Mouse (Mus musculus) neural tube, embryonic 10.5 days (tissue): ENCODE measurements around the gene Gm20219.

Experiments
- DNase-seq: peaks from one replicate; pipeline ENCODE4 v3.0.0-alpha.2; 2017; ENCODE audit warnings: low spot score; ENCODE audit errors: extremely low spot score

The Gm20219 gene

DNA sequence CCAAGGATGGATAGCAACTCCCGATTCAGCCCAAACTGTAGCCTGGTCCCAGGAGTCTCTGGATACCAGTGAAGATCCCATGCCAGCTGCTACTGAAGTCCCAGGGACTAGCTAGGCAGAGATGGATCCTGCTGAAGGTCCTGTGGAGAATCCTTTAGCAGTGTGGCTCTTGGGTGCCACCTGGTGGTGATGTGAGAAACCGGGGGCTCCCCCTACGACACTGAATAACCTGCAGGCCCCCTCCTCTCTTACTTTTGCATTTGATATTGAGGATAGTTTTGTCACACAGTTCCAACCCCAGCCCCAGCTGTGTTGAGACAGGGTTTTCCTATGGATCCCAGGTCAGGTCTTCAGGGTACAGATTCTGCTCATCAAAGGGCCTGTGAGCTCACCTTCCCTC is 4.3 kb upstream of the Gm20219 start:
- DNase-seq, result peak; percentile 76

DNA sequence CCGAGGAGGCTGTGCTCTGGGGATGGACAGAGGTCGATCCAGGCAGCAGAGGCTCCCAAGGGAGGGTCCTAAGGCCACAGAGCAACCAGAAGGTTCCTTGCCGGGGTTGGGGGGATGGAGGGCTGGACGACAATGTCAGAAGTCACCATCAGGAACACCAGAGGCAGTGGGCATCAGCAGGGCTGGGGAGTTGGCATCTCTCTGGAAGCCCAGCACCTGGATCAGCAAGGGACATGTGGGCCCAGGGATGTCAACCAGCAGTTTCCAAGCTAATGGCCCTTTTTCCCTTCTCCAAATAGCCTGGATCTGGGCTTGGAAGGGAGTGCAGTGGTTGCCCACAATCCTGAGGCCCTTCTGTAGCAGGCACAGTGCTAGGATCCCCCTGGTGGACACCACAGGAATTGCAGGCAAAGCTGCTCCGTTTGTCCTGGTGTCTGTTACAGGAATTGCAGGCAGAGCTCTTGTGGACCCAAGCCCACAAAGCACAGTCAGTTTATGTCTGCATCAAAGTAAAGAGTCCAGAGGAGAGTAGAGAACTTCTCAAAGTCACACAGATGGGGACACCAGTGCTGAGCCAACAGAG is 1.3 kb downstream of the Gm20219 start:
- peak; percentile 86 for DNase-seq

DNA sequence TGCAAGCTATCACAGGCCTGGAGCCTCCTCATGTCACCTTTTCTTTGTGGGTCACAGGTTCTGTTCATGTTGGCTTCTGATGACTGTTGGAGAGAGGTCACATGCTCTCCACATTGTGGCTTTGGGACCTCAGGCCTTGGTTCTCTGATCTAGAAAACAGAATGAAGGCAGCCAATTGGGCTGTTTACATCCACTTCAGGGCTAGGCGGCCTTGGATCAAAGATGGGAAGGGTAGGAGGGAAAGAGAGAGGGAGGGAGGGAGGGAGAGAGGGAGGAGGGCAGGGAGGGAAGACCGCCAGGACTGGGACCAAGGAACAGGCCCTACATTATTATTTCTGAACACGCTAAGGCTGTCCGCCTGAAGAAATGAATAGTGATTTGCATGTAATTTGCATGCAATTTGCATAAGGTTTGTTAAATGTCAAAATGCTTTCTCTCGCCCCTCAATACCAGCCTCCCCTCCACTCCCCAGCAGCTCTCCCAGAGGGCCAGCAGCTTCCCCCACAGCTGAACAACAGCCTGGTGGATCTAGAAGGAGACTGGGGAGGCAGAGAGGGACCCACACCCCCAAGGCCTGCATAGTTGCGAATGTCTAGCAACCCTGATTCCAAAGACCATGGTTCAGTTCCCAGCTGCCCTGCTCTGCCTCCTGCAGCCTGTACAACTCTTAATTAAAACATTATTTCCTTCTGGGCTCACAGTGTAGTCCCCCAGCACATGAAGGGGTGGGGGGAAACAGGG is 2.2 kb downstream of the Gm20219 start:
- no peak for DNase-seq

DNA sequence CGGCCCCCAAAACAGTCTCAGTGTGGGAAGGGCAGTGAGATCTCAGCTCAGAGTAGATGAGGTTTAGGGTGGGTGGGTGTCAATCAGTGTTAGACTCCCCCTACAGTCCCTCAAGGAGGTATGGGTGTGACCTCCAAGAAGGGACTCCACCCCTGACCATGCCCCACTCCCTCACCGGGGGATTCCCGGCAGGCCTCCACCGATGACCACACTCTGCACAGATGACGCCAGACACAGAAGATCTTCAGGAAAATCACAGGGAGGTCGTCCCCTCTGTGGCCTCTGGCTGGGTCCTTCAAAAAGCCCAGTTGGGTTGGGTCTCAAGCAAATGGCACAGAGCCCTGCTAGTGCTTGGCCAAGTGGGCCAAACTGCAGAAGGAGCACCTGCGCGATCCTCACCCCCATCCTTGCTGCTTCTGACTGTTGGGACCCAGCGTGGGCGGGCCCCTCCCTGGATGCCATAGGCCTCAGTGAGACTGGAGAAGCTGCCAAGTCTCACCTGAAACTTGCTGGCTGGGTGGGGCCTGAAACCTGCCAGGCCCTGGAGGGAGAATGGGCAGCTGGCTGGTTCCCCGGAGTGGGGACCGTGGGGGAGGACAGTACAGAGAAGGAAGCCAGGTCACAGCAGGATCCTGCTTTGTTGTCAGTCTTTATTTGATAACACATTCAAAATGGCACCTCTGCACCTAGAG is 3.3 kb downstream of the Gm20219 start:
- DNase-seq, result no peak

DNA sequence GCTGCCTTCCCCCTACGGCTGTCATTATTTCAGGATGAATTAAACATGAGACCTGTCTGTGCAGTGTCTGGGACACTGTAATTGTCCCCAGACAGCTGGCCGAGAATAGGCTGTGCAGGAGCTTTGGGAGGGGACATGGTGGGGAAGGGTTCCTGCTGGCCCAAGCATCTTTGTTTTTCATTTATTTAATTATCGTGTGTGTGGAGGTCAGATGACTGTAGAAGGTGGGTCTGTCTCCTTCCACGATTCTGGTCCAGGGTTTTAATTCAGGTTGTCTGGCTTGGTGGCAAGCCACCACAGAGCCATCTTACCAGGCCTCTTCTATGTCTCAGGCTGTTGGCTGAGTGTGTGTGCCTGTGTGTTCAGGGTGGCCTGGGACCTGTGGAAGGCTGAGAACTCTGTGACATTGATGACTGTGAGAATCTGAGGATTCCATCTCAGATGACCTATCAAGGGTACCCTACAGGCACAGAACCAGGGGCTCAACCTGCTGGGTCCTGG is 5.5 kb downstream of the Gm20219 start:
- DNase-seq, result no peak

DNA sequence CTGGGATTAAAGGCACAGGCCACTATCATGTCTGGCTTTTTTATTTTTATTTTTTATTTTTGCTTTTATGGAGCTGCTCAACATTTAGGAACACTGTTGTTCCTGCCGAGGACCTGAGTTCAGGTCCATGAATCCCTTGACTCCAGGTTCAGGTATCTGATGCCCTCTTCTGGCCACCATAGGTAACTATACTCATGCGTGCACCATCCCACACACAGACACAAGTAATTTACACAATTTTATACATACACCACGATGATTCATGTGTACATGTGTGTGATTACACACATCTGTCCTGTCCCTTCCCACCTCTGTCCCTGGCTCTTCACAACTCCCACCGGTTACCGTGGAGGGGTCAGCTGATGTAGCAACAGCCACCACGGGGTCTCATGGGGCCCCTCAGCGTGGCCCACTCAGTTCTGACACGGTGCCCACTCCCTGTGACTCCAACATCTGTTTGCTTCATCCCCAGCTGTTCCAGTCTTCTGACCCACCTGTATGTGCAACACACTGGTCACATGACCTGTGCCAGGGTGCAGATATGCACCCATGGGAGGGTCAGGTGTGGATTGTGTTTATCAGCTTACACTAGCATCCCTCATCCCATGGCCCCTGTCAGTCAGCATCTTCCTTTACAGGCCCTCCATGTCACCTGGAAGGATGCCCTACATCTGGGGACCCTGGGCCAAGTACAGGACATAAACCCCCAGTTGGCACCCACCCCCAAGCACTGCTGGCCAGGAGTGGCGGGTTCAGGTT is 6.2 kb downstream of the Gm20219 start:
- DNase-seq, result no peak

DNA sequence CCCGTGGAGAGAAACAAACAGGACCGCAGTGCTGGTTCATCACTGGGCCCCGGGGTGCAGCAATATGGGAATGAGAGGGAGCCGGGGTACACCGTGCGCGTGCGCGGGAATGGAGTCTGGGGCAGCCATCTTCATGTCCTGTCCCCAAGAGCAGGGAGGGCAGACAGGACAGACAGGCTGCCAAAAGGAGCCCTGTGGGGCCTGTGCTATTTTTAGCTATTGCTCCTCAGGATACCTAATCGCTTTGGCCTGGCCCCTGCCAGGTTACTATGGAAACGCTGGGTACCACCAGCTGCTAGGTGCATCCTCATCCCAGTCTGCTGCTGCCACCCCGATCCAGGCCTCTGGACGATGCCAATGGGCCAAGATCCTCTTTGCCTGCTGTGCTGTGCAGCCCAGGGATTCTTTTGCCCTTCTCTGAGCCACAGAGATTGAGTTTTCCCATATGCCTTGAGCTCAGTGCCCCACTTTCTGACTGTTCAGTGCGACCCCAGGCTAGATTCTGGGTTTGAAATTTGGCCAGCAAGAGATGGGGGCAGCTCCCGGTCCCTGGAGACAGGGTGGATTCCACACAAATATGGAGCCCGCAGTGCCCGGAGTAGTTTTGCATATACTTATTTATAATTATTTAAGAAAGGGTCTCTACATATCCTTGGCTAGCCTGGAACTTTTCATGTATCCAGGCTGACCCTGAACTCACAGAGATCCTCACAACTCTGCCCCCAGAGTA is 6.9 kb downstream of the Gm20219 start:
- DNase-seq, result no peak

DNA sequence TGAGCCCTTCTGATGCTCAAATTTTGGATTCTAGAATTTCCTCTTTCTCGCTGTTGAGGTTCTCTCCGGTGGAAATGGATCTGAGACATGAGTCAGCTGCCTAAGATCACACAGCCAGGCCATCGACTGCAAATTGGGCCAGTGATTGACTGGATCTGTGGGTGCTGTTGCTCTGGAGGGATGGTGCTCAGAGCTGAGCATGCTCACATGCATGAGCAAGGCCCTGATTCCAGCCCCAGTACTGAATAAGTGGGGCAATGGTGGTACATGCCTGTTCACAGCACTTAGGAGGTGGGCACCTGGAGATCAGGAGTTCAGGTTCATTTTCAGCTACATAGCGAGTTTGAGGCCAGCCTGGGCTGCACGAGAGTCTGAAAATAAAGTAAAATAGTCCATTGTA is 7.6 kb downstream of the Gm20219 start:
- no peak for DNase-seq

DNA sequence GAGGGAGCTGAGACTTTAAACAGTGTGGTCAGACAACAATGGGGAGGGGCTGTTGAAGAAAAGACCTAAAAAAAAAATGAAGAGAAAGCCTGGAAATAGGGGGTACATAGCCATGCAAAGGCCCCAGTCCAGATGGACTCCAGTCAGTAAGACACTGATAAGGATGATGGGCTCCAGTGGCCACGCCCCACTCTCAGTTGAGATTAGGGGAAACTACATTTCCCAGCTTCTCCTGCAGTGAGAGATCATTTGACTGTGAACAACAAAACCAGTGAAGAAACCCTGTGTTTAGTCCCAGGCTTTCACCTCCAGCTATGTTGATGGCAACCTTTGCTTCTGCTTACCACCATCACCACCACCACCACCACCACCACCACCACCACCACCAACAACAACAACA is 8.2 kb downstream of the Gm20219 start:
- DNase-seq, result no peak

DNA sequence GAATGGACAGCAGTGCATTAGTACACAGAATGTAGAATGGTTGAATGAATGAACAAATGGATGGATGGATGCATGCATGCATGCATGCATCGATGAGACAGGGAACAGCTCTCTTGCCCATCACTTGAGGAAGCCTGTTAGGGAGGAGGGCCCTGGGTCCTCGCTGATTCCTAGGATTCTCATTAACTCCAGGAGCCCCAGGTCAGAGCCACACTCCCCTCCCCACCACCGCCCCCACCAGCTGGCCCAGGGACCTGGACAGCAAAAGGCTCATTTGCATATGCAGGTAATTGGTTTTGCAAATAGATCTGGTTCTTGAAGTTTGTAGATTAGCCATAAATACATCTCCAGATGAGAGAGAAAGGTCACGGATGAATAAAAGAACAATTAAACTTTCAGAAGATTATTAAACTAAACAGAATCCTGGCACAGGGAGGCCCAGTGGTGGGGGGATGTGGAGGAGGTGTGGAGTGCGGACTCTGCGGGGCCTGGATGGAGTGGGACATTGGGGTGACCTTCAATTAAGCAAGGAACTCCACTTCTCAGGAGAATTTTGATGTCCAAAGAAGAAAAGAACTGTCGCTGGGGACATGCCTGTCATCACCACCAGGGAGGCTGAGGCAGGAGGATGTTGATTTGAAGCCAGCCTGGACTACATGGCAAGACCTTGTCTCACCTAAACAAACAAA is 9.3 kb downstream of the Gm20219 start:
- no peak for DNase-seq

DNA sequence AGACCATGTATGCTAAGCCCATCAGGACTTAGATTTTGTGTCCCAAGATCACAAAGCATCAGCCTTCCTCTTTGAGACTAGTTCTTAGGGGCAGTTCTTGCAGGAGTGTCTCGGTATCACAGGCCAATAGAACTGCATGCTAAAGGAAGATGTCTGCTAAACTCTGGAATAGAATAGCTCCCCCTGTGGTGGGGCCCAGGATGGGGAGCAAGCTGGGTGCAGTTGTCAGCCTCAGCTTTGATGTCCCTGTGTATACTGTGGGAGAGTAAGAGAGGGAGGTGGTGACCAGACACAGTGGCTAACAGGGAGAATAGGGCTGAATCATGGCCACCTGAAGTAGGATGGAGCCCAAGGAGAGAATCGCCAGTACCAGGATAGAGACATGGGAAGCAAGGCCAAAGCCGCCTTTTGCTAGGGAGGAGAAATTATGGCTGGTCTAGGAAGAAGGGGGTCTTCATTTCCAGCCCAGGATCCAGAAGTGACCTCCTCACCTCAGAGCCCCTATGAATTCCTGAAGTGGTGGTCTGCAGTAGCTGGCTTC is 10.4 kb downstream of the Gm20219 start:
- no peak for DNase-seq

DNA sequence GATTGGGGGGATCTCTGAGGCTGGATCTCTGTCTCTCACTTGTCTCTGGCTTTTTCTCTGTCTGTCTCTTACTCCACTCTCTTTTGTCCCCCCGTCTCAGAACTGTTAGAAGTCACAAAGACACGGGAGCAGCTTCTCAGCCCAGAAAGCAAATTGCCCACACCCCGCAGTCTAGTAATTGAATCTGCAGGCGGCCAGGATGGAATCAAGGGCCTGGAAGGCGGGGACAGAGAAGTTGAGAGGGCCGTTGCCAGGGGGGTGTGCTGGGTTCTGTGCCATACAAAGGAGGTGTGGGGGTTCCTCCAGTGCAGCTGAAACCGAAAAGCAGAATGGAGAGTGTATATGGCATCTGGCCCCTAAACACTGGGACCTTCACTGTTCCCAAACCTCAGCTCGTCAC is 11.5 kb downstream of the Gm20219 start:
- DNase-seq, result no peak

DNA sequence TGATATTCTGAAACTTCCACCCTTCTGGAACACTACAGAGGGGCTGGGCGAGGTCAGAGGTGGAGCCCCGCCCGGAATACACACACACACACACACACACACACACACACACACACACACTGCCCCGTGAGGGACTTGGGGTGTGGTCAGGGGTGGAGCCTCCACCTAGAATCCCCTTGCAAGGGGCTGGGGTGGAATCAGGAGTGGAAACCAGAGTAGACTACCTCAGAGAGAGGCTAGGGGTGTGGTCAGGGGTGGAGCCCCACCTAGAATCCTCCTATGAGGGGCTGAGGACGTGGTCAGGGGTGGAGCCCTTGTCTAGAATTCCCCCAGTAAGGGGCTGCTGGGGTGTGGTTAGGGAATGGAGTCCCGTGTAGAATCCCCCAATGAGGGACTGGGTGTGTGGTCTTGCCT is 13.6 kb downstream of the Gm20219 start:
- no peak for DNase-seq

DNA sequence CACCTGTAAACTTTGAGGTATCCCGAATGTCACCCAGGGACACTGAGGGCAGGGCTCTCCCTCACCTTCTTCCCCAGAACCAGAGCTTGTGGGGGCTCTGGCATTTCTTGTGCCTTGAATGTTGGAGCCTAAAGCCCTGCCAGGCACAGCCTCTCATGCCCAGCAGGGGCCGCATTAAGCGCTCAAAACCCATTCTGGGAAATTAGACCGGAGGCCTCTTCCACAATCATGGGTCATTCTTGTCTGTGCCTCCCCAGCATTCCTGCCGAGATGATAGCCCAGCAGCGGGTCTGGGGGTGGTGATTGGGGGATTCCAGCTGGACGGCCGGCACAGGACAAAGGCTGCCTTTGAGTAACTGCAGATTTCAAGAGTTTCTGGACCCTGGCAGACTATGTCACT is 16.3 kb downstream of the Gm20219 start:
- DNase-seq, result no peak

DNA sequence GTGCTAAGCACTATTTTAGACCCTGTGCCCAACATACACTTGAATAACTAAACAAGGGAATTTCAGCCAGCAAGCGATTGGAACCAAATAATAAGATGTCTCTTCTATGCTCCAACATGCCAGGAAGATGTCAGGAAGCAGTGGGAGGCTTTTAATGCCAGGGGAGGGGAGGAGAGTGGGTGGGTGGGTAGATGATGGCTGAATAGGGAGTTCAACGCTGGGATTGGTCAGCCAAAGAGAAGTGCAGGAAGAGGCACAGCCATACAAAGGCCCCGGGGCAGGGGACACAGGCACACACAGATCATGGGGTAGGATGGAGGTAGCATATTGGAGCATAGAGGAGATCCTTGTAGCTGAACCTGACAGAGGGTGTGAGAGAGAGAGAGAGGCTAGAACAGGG is 17.3 kb downstream of the Gm20219 start:
- no peak for DNase-seq

DNA sequence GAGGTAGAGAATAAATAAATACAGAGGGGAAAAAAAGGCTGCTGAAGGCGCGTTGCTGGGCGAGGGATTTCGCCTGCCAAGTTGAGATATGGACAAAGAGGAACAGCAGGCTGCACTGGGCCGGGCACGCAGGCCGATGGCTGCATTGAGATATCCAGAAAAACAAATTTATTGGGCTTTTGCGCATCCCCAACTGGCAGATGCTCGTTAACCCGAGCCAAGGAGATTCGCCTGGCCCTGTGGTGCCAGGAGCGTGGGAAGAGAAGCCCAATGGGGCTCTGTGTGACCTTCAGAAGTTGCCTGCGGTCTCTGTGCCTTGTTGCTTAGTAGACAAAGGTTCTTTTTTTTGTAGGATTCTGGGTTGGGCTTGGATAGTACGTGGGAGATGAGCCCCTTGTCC is 18.0 kb downstream of the Gm20219 start:
- DNase-seq, result no peak

DNA sequence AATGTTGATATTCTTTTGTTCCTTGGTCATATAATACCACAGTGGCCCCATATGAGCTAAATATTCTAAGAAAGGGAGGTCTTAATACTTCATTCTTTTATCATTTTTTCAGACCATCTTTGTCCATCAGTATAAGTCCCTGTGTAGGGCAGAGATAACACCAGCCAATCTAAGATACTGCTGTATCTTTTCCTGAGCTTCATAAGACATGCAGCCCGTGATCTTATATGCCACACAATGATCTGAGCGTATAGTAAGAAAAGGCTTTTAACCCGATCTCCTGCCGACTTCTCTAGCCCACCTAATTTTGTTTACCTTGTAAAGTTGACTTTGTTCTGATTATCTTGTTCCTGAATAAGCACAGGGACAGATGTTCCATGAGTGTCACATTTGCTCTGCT is 29.2 kb downstream of the Gm20219 start:
- no peak for DNase-seq

DNA sequence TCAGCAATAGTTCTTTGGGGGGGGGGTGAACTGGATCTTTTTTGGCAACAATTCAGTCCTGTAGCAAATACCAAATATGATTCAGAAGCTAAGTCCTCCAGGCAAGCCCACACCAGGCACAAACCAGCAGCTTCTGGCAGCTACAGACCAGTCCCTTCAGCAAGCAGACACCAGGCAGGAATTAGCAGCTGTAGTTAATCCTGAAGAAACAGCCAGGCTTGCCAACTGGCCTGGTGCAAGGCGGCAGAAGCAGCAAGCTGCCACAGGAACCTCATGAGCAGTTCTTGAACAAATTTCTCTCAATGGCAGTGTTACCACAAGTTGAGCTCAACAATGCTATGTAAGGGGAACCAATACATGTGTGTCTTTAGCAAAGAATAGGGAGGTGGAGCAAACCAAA is 31.4 kb downstream of the Gm20219 start:
- DNase-seq, result no peak

DNA sequence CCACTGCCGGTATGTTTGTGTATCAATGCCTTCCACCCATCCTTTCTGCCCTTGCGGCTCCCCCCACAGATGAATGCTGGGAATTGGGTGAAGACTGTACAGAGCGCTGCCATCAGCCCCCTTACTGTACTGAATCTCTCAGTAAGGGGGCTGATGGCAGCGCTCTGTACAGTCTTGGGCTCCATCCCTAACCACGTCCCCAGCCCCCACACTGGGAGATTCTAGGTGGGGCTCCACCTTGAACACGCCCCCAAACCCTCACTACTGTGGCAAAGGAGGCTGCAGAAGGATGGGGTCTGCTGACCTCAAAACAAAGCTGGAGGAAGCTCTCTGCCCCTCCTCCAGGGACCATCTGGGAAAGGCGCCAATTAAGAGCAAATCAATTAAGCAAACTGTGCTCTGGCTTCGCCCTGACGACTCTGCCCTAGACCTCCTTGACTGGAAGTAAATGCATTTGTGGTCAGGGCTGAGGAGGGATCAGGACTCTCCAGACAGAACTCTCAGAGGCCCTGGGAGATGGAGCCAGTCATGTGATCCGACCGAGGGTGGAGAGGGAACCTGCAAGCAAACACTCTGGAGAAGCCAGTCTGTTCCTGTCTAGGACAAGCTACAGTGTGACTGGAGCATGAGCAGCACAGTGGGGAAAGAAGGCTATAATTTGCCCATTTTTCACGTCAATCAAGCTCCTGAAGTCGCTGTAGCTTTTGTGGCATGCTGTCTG is 38.3 kb downstream of the Gm20219 start:
- no peak for DNase-seq

DNA sequence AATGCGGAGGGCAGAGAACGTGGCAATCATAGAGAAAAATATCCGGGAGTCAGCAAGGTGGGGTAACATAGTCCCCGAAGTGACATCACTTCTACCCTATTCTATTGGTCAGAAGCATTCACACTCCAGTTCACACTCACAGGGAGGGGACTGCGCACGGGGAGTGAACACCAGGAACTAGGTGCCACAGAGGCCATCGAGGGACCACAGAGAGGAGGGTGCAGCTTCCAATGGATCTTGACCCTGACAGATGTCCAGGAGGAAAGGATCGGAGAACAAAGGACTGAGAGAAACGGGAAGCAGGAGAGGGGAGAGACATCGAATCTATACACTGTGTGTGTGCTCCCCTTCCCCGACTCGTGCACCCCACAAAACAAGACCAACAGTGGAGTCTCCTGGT is 39.3 kb downstream of the Gm20219 start:
- DNase-seq, result no peak
